Mouse (Mus musculus) yolk sac, embryonic 10.5 days (tissue): ENCODE measurements around the gene Zfp217.

Source experiments
- DNase-seq: peaks from one replicate; pipeline ENCODE4 v3.0.0-alpha.2; 2017; ENCODE audit warnings: low spot score

Zfp217 gene

DNA sequence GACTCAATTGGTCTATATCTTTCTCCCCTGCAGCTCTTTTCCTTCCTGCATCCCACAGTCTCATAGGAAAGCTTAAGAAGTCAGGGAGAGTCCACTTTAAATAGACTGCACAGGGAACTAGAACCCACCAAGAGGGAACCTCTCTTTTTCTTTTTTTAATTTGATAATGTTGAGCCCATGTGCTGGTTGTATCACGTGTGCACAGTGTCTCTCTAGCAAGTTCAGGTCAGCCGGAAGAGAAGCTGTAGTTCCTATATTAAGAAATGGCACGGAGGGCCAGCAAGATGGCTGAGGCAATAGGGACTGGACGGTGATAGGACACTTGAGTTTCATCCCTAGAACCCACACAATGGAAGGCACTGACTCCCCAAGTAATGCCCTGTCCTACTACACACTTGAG, 11.1 kb upstream of the Zfp217 start:
- DNase-seq, result no peak

DNA sequence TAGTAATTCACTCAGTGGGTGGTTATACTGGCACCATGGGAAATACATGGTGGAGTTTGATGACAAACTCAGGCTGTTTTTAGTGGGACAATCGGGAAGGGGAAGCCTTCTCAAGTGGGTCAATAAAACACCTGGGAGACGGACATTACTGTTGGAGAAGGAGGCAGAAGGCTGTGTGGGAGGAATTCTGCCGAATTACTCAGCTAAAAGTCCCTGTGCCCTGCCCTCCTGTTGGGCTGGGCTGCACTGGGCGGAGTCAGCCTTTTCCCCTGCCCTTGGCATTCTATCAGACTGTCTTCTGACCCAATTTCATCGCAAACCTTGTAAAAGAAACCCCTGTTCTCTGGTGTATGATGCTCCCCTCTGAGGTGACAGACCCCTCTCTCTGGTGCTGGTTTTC, 10.3 kb upstream of the Zfp217 start:
- no peak for DNase-seq

- DNase-seq, result peak; percentile 55
Measured at GRCm38 (mm10) chr2:170157280-170158200, 9.6 kb upstream of the Zfp217 start.

GRCm38 (mm10) chr2:170155089-170155740, 7.3 kb upstream of the Zfp217 start:
- DNase-seq, result peak; percentile 80

- no peak for DNase-seq
Measured at GRCm38 (mm10) chr2:170154738-170155088, 6.8 kb upstream of the Zfp217 start.

DNA sequence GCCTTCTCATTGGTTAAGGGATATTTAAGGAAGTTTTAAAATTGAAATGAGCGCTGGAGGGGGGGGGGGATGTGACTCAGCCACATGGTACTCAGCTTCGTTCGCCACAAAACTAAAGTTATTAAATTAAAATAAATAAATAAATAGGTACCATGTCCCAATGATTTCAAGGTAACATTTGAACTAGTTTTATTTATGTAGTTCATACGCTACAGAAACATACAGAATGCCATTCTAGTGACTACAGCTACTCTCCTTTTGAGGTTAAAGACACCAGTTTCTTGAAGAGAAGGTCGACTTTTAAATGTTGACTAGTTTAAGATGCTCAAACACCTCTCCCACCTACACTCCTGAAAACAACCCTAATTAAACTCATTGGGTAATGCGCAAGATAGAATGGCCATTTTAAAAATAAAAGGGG, 6.4 kb upstream of the Zfp217 start:
- no peak for DNase-seq

- peak; percentile 58 for DNase-seq
Measured at GRCm38 (mm10) chr2:170153421-170154271, 5.7 kb upstream of the Zfp217 start.

DNA sequence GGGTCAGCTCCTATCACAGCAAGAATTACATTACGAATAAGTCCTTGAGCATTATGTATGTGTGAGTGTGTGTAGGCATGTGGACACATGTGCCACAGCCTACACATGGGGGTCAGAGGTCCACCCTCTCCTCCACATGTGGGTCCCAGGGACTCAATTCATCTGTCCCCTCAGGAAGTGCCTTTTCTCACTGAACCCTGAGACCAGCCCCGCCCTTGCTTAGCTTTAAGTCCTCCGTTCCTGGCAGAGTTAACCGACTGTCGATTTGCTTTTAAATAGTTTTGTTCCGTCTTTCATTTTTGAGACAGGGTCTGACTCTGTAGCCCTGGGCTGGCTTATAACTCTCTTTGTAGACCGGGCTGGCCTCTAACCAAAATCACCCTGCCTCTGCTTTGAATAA, 5.0 kb upstream of the Zfp217 start:
- no peak for DNase-seq

DNA sequence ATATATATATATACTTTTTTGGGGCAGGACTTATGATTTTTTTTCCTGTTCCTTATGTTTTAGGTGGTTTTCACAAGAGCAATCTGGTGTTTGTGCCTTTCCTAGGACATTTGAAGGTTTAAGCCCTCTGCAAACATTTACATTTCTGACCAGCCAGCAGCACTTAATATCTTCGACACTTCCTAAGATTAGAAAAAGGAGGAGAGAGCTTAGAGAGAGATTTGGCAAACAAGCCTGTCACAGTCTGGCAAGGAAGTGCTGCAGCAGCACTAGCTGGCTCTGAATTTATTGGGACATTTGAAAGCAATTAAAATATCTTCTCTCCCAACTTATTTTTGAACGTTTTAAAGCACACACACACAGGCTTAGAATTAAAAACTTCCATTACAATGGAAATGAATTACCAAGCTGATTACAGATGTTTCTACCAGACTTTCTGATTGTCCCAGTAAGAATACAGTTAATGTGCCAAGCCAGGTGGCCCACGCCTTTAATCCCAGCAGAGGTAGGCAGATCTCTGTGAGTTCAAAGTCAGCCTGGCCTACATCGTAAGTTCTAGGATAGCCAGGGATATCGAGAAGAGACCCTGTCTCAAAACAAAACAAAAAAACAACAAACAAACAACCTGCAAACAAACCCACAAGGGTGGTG, 4.3 kb upstream of the Zfp217 start:
- no peak for DNase-seq

DNA sequence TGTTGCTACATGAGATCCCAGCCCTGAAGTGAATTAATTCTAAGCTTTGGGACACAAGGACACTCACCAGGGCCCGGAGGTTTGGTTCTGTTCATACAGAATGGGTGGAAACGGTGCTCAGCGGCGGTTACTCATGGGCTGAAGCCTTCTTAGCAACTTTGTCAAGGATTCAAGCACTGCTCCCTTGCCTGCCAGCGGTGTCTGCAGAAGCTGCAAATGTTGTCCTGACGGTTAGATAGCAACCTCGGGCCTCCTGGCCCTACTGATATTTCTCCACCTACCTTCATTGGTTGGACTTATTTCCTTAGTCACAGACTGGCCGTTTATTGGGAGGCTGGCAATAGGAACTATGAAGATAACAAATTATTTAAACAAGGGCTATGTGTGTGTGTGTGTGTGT, 3.6 kb upstream of the Zfp217 start:
- no peak for DNase-seq

- no peak for DNase-seq
Measured at GRCm38 (mm10) chr2:170148828-170149227, 925 bp upstream of the Zfp217 start.

DNA sequence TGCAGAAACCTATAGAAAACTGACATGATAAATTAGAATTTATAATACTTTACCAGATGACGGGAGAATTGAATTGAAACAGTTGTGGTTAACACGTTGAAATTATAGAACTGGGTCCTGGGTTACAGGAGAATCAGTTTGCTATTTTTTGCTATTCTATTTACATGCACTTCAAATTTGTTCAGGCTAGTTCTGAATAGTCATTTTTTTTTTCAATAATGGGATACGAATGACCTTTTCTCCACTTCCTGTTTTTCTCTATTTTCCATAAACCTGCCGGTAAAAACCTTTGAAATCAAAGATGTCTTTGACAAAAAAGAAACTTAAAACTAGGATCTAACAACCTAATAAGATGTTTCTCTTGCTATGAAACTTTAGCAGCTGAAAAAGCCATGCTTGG, 733 bp downstream of the Zfp217 start:
- DNase-seq, result no peak

DNA sequence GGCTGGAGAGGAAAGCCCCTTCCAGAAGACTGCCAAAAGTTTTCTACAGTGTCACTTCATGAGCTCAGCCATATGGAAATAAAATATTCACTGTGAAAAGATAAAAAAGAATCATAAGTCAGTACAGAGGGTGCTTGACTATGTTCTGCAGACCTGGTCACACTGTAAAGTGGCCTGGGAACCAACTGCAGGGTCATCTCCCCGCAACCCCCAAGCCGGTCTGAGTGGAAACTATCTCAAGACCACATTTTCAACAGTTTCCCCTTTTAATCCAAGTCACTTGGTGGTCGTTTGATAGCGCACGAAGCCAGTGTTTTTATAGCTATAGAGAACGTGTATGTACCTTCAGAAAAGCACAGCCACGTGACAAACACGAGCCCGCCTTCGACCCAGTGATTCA, 3.6 kb downstream of the Zfp217 start:
- no peak for DNase-seq

DNA sequence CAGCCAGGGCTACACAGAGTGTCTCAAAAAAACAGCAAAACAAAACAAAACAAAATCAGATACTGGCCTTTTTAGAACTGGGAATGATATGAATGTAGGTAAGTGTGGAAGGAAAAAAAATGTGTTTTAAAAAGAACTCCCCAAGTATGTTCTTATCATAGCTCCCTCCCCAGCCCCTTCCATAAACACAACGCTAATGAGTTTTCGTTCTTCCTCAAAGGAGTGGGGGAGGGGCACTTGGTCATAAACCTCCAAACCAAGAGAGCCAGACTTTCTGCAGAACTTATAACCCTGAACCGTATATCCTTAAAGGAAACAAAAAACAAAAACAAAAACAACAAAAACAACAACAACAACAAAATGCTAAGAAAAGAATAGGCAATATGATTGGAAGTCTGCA, 4.0 kb downstream of the Zfp217 start:
- no peak for DNase-seq

DNA sequence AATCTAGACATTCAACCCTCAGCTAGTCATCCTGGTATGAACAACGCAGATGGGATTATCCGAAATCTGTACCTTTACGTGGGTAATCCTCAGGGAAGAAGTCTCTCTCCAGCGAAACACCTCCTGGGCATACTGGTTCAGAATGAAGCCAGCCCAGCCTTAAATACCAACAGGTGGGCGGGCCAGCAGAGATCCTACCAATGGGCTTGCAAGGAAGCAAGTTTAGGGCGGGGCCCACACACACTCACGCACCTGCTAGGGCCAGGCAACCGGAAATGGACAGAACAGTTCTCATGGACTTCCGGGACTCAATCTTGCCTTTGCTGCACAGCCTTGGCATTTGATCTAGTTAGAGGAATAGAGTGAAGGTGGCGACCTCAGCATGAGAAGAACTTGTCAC, 5.4 kb downstream of the Zfp217 start:
- DNase-seq, result no peak

GRCm38 (mm10) chr2:170141481-170141880, 6.4 kb downstream of the Zfp217 start:
- DNase-seq, result no peak

GRCm38 (mm10) chr2:170139411-170140046, 8.4 kb downstream of the Zfp217 start:
- DNase-seq, result no peak

- DNase-seq, result no peak
Measured at GRCm38 (mm10) chr2:170136928-170137327, 11.0 kb downstream of the Zfp217 start.

- DNase-seq, result no peak
Measured at GRCm38 (mm10) chr2:170135820-170136219, 12.1 kb downstream of the Zfp217 start.

- DNase-seq, result no peak
Measured at GRCm38 (mm10) chr2:170134026-170134690, 13.7 kb downstream of the Zfp217 start.
